Mouse (Mus musculus) G1E (cell line): ENCODE data around the gene Acot4. TPM values are rescaled to one million over a fixed set of nuclear protein-coding genes. Genes with fewer than 3 reads are reported as not detected.
"Not testable (repeated sequence)": the region's sequence is repeated elsewhere in the genome, so short reads cannot be mapped to it uniquely, and the experiment has no call there.

Source experiments
- ATAC-seq: 2 replicates; pipeline ENCODE4 v1.8.0; 2016; ENCODE audit warnings: mild to moderate bottlenecking; ENCODE audit not compliant: insufficient number of reproducible peaks, poor library complexity, low FRiP score, severe bottlenecking; ENCODE audit errors: extremely low read depth
- DNase-seq: peaks from one replicate; pipeline ENCODE4 v3.0.0; 2012; ENCODE audit warnings: low spot score
- H3K27me3 ChIP-seq: 2 replicates; pipeline ENCODE4 v1.6.1; 2012; ENCODE audit warnings: mild to moderate bottlenecking, low read length, inconsistent platforms; ENCODE audit not compliant: insufficient read depth
- H3K36me3 ChIP-seq: replicated peaks from 2 replicates; pipeline ENCODE3; 2012; ENCODE audit warnings: mild to moderate bottlenecking, inconsistent platforms
- H3K4me1 ChIP-seq: 2 replicates; pipeline ENCODE4 v1.6.1; 2012; ENCODE audit warnings: low read depth, low read length, inconsistent platforms, mixed read lengths; ENCODE audit not compliant: insufficient read depth
- H3K4me3 ChIP-seq: 2 replicates; pipeline ENCODE4 v1.5.1; 2012; ENCODE audit warnings: low read depth, mild to moderate bottlenecking, inconsistent platforms, low read length, moderate library complexity, mixed read lengths
- H3K9me3 ChIP-seq: replicated peaks from 2 replicates; pipeline ENCODE4 v1.6.1; 2012; ENCODE audit warnings: inconsistent platforms
- CTCF ChIP-seq: IDR thresholded peaks from 2 replicates; pipeline ENCODE4 v1.5.1; 2012; ENCODE audit warnings: low read depth, low read length, inconsistent platforms, mixed read lengths
- GATA1 ChIP-seq: IDR thresholded peaks from 2 replicates; pipeline ENCODE4 v1.6.1; 2012; ENCODE audit warnings: borderline replicate concordance, low read length, inconsistent platforms, mixed read lengths
- GATA2 ChIP-seq: IDR thresholded peaks from 2 replicates; pipeline ENCODE4 v1.6.1; 2012; ENCODE audit warnings: low read depth, low read length, inconsistent platforms, borderline replicate concordance
- POLR2AphosphoS5 ChIP-seq: IDR thresholded peaks from 2 replicates; pipeline ENCODE4 v1.6.1; 2012; ENCODE audit warnings: low read depth, low read length, inconsistent platforms; ENCODE audit not compliant: insufficient replicate concordance
- TAL1 ChIP-seq: conservative IDR thresholded peaks from 2 replicates; pipeline ENCODE4 v1.6.1; 2012; ENCODE audit warnings: low read depth, low read length, inconsistent platforms, mixed read lengths
- polyA plus RNA-seq: library from polyadenylated mRNA; stranded (reverse); fragments of >175 nt; gene quantifications from 2 replicates; pipeline ENCODE4 v1.2.3, GENCODE M21; 2012
- total RNA-seq, 2 experiments: library from RNA; stranded (forward) in 1 of 2; stranded (reverse) in 1 of 2; fragments of 200-1000 nt in 1 of 2; fragments of >200 nt in 1 of 2; fragmentation: Nextera tagmentation in 1 of 2; gene quantifications; 2 replicates each; pipeline ENCODE4 v1.2.3; 2014 to 2017

Gene Acot4
- total and polyA plus RNA-seq, 3 experiments, result 0.05 TPM; not detected in 2

GRCm38 (mm10) chr12:84030659-84031332 lies 7.4 kb upstream of the Acot4 start:
- Histone ChIP-seq H3K4me3 (no peak overlapping the region), H3K9me3 (no peaks in the 10 kb centered on the region), H3K4me1 (peaks cover 48% of the 10 kb centered on the region), H3K36me3 (no peaks in the 10 kb centered on the region), H3K27me3 (peaks cover 17% of the 10 kb centered on the region)
- no peak for ATAC-seq
- TF ChIP-seq POLR2AphosphoS5 (no peak), GATA1 (no peak), GATA2 (no peak), TAL1 (no peak), CTCF (peak; percentile 97)
- DNase-seq, result peak; percentile 52

- no peaks in the 10 kb centered on the region for H3K36me3 ChIP-seq
- ATAC-seq, result no peak
- DNase-seq, result no peak
Measured at GRCm38 (mm10) chr12:84032854-84033253, 5.3 kb upstream of the Acot4 start.

DNA sequence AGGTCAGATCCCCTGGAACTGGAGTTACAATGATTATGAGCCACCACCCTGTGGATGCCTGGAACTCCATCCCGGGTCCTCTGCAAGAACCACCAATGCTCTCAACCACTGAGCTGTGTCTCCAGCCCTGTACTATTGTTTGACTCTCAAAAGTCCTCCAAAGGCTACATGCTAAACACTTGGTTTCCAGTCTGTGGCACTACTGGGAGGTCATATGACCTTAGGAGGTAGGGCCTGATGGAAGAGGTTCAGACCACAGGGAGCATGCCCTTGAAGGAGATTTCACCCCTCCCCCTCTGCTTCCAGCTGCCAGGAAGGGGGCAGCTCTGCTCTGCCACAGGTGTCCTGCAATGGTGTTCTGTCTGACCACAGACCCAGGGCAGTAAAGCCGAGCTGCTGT lies 4.9 kb upstream of the Acot4 start:
- not testable (repeated sequence) for DNase-seq

More at GRCm38 (mm10) chr12:84032854-84033253, 5.3 kb upstream of the Acot4 start:
- H3K4me1 ChIP-seq, result peaks cover 45% of the 10 kb centered on the region
- peaks cover 3% of the 10 kb centered on the region; the same call in 1 of the 2 replicates for H3K27me3 ChIP-seq
- peaks cover 1% of the 10 kb centered on the region; the same call in 1 of the 2 replicates for H3K9me3 ChIP-seq
- TF ChIP-seq TAL1 (no peak), POLR2AphosphoS5 (no peak), GATA2 (no peak), GATA1 (no peak), CTCF (no peak)
- no peak overlapping the region; the same call in 1 of the 2 replicates for H3K4me3 ChIP-seq

GRCm38 (mm10) chr12:84034108-84034507 lies 4.1 kb upstream of the Acot4 start:
- Histone ChIP-seq H3K36me3 (no peaks in the 10 kb centered on the region), H3K9me3 (peaks cover 13% of the 10 kb centered on the region), H3K27me3 (no peaks in the 10 kb centered on the region), H3K4me1 (peaks cover 45% of the 10 kb centered on the region), H3K4me3 (no peak overlapping the region)
- no peak for DNase-seq
- peak; percentile 89 for ATAC-seq
- TF ChIP-seq TAL1, result peak; percentile 86
- TF ChIP-seq GATA1, result no peak
- no peak for TF ChIP-seq CTCF
- no peak for TF ChIP-seq POLR2AphosphoS5
- no peak for TF ChIP-seq GATA2

More for the DNA sequence above, 4.9 kb upstream of the Acot4 start:
- H3K36me3 ChIP-seq, H3K27me3 ChIP-seq, H3K9me3 ChIP-seq: not testable (repeated sequence)
- peak overlapping the region; percentile 26; the same call in 1 of the 2 replicates for H3K4me3 ChIP-seq
- peak; percentile 42 for ATAC-seq
- peaks cover 45% of the 10 kb centered on the region for H3K4me1 ChIP-seq

GRCm38 (mm10) chr12:84038691-84039111 lies 522 bp downstream of the Acot4 start, which contains the start of gene Gm49366:
Gm49366 (plus strand) TSS chr12:84038935.
- not testable (repeated sequence) for ATAC-seq, H3K36me3 ChIP-seq, DNase-seq, H3K4me3 ChIP-seq
- H3K27me3 ChIP-seq, result peaks cover 12% of the 10 kb centered on the region
- peaks cover 24% of the 10 kb centered on the region for H3K4me1 ChIP-seq
- H3K9me3 ChIP-seq, result peaks cover 19% of the 10 kb centered on the region

DNA sequence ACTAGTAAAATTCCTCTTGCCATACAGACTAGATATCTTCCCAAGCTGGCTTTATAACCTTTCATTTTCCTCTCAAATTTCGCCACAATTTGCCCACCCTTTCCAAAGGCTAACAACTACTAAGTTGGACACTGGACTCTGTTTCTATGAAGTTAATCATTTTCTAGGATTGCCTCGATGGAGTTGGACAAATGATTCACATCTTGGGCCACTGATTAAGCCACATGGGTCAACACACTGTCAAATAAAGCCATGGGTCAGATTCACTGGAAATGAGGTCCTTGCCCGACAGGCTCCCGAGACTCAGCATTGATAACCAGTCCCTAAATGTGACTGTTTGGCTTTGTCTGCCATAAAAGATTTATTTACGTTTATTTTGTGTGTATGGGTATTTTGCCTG lies 4.1 kb downstream of the Acot4 start:
- ATAC-seq, result no peak
- TF ChIP-seq POLR2AphosphoS5 (no peak), GATA2 (no peak), CTCF (no peak), GATA1 (no peak), TAL1 (no peak)
- no peak for DNase-seq

More for the DNA sequence above, 4.1 kb downstream of the Acot4 start:
- peaks cover 22% of the 10 kb centered on the region for H3K27me3 ChIP-seq
- peaks cover 6% of the 10 kb centered on the region for H3K4me1 ChIP-seq
- H3K9me3 ChIP-seq, result peaks cover 19% of the 10 kb centered on the region
- H3K4me3 ChIP-seq, result no peak overlapping the region
- H3K36me3 ChIP-seq, result no peaks in the 10 kb centered on the region
